Mouse (Mus musculus) spleen, adult 2 months (tissue): ENCODE results near the gene Smad1. TPM values are rescaled to one million over a fixed set of nuclear protein-coding genes. Genes with fewer than 3 reads are reported as not detected.

Experiments used
- DNase-seq, 2 experiments: peaks; one replicate each; pipeline versions ENCODE4 v3.0.0 to v3.0.0-alpha.2; 2012 to 2021; ENCODE audit warnings: low spot score in 2 of 2, low read depth in 1 of 2
- H3K27ac ChIP-seq: fragments of 200-500 bp; 2 replicates; pipeline ENCODE4 v1.5.1; 2012; ENCODE audit warnings: low read length, inconsistent platforms; ENCODE audit not compliant: insufficient read depth
- H3K27me3 ChIP-seq: fragments of 200-500 bp; 2 replicates; pipeline ENCODE4 v1.6.1; 2012; ENCODE audit warnings: mild to moderate bottlenecking, moderate library complexity, low read length, inconsistent platforms; ENCODE audit not compliant: control insufficient read depth, insufficient read depth
- H3K36me3 ChIP-seq: fragments of 200-500 bp; 2 replicates; pipeline ENCODE4 v1.6.1; 2012; ENCODE audit warnings: mild to moderate bottlenecking, low read length, inconsistent platforms; ENCODE audit not compliant: control insufficient read depth, insufficient read depth
- H3K4me1 ChIP-seq: fragments of 200-500 bp; 2 replicates; pipeline ENCODE4 v1.6.1; 2011; ENCODE audit warnings: inconsistent platforms; ENCODE audit not compliant: control insufficient read depth, insufficient read depth, insufficient read length
- H3K4me3 ChIP-seq: fragments of 200-500 bp; 2 replicates; pipeline ENCODE4 v1.5.1; 2011; ENCODE audit warnings: mild to moderate bottlenecking, inconsistent platforms; ENCODE audit not compliant: insufficient read depth, insufficient read length; ENCODE audit errors: extremely low read depth
- CTCF ChIP-seq: fragments of 200-500 bp; IDR thresholded peaks from 2 replicates; pipeline ENCODE4 v1.5.1; 2011; ENCODE audit warnings: mild to moderate bottlenecking, inconsistent platforms; ENCODE audit not compliant: insufficient read depth, insufficient read length, insufficient replicate concordance; ENCODE audit errors: extremely low read depth
- POLR2A ChIP-seq: fragments of 200-500 bp; IDR thresholded peaks from 2 replicates; pipeline ENCODE4 v1.6.1; 2011; ENCODE audit warnings: low read depth, low read length, inconsistent platforms
- WGBS: fragments of 180-500 bp; shearing (Covaris S2); methylation state at CpG from one replicate; pipeline ENCODE4 v1.1.7; 2018; 5-methylcytosine and 5-hydroxymethylcytosine counted together
- polyA plus RNA-seq: library from polyadenylated mRNA; depleted of rRNA; stranded (reverse); fragments of >200 nt; gene quantifications from 2 replicates; pipeline ENCODE4 v1.2.3, GENCODE M21; 2012

The Smad1 gene
- polyA plus RNA-seq, 1 experiment = 16.7 TPM

DNA sequence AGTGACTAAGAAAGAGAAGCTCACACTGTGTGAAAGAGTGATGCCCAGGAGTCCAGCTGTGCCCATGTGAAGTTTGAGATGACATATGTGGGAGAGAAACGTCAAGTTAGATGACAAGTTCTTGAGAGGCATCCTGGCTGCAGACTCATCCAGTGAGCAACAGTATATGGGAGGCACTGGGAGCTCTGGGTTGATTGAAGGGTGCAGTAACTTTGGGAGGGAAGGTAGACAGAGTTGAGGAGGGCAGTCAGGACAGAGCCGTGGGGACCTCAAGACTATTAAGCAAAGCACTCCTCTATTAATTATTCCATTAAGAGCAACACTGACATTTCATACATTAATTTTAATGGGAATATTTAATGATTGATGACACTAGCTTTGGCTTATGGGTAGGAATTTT is 69.6 kb downstream of the Smad1 start:
- TF ChIP-seq CTCF (no peak), POLR2A (no peak)
- 81% methylated on average over 2 of the region's 2 CpGs for WGBS
- H3K27ac ChIP-seq = no peak overlapping the region

DNA sequence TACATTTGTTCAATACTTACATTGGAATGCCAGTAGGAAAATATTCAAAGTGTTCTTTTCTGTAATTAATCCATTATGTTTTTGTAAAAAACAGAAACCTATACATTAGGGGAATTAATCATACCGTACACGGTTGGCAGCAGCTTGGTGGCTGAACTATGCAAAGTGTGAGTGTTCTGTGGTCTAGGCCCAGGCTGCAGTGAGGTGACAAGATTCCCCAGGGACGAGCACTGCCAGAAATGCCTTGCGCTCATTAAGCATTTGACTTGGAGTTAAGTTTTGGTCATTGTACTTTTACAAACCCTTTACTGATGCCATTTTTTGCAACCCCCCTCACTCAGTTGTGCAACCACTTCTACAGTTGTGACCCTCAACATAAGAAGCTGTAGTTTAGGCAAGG is 70.1 kb downstream of the Smad1 start:
- Histone ChIP-seq H3K27me3 (0 out of 2 replicates have a peak, but pooled peaks cover 2% of the 10 kb centered on the region), H3K36me3 (no peaks in the 10 kb centered on the region), H3K4me3 (no peak overlapping the region), H3K27ac (no peak overlapping the region), H3K4me1 (no peaks in the 10 kb centered on the region; the same call in 1 of the 2 replicates)
- DNase-seq = peak; percentile 23 to 32
- 44% methylated on average over 4 of the region's 4 CpGs for WGBS
- no peak for TF ChIP-seq POLR2A

More for the DNA sequence above, 69.6 kb downstream of the Smad1 start:
- DNase-seq = no peak
- no peak overlapping the region for H3K4me3 ChIP-seq
- no peaks in the 10 kb centered on the region for H3K36me3 ChIP-seq
- H3K4me1 ChIP-seq = no peaks in the 10 kb centered on the region
- H3K27me3 ChIP-seq = 0 out of 2 replicates have a peak, but pooled peaks cover 2% of the 10 kb centered on the region

DNA sequence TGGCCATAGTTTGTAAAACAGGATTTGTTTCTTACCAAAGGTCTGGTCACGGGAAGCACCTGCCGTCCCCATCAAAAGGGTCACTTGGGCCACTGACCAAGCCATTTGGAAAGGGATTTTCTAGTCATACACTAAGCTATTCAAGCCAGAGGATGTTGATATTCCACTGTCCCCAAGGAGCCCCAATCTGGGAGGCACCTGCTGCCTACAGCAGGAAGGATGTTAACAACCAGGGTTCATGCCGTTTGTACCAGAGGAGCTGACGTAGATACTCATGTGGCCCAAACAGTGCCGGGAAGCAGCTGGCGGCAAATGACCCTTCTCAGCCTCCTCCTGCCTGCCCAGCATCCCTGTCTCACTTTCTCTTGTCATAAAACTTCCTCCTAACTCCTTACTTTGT is 73.8 kb downstream of the Smad1 start:
- Histone ChIP-seq H3K27ac (no peak overlapping the region), H3K4me1 (no peaks in the 10 kb centered on the region; the same call in 1 of the 2 replicates), H3K27me3 (no peaks in the 10 kb centered on the region), H3K4me3 (no peak overlapping the region), H3K36me3 (no peaks in the 10 kb centered on the region)
- WGBS = 86% methylated on average over 6 of the region's 6 CpGs
- DNase-seq = no peak
- no peak for TF ChIP-seq POLR2A
- TF ChIP-seq CTCF = no peak

DNA sequence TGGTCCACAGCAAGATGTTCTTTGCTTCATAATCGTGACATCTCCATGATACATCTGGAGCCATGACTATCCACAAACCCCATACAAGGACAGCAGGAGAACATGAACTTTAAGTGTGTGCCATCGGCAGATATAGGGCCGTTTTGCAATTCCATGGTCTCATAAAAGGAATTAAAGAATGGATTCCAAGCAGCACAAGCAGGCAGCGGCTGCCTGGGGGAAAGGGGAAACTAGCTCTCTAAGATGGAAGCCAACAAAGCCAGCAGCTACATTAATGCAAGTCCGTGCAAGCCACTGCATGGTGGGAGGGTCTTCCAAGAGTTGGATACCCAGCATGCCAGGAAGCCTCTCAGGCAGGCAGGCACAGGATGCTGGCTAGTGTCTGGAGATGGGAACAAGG is 74.4 kb downstream of the Smad1 start:
- DNase-seq = no peak
- no peak overlapping the region for H3K4me3 ChIP-seq
- no peaks in the 10 kb centered on the region for H3K36me3 ChIP-seq
- TF ChIP-seq POLR2A (no peak), CTCF (no peak)
- no peaks in the 10 kb centered on the region for H3K27me3 ChIP-seq
- no peak overlapping the region for H3K27ac ChIP-seq
- no peaks in the 10 kb centered on the region; the same call in 1 of the 2 replicates for H3K4me1 ChIP-seq
- WGBS = 86% methylated on average over 5 of the region's 5 CpGs

DNA sequence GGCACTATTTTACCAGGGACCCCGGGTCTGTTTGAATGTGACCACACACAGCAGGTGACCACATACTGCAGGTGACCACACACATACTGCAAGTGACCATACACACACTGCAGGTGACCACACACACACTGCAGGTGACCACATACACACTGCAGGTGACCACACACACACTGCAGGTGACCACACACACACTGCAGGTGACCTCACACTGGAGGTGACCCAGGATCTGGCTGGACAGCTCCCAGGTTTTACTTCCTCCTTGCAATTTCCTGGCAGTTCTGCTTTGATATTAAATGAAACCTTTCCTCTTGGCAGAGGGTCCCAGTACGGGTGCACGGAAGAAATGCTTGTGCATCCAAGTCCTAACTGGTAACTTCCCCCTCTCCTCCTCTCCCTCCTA is 75.3 kb downstream of the Smad1 start:
- Histone ChIP-seq H3K36me3 (no peaks in the 10 kb centered on the region), H3K4me1 (no peaks in the 10 kb centered on the region; the same call in 1 of the 2 replicates), H3K27ac (no peak overlapping the region), H3K27me3 (no peaks in the 10 kb centered on the region), H3K4me3 (no peak overlapping the region)
- TF ChIP-seq CTCF (no peak), POLR2A (no peak)
- DNase-seq = no peak
- WGBS = 31% methylated on average over 3 of the region's 3 CpGs

DNA sequence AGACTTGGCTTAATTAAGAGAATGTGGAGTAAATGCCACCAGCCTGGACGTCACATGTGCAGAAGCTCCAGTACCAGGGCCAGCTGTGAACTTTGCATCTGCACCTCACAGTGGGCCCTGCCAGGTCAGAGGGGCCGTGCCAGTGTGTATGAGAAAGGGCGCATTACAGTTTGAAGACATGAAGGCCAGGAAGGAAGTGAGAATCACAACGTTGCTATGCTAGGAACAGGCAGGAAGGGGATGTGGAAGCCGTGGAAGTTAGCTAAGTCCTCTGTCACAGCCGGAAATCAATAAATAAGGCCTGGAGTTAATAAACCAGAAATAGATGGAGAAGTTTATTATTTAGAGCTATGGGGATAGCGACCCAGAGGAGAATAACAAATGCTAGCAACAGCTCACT is 76.2 kb downstream of the Smad1 start:
- no peak overlapping the region for H3K27ac ChIP-seq
- H3K36me3 ChIP-seq = no peaks in the 10 kb centered on the region
- no peaks in the 10 kb centered on the region for H3K27me3 ChIP-seq
- no peak overlapping the region for H3K4me3 ChIP-seq
- DNase-seq = no peak
- TF ChIP-seq POLR2A (no peak), CTCF (no peak)
- 34% methylated on average over 7 of the region's 7 CpGs for WGBS
- H3K4me1 ChIP-seq = no peaks in the 10 kb centered on the region; the same call in 1 of the 2 replicates

DNA sequence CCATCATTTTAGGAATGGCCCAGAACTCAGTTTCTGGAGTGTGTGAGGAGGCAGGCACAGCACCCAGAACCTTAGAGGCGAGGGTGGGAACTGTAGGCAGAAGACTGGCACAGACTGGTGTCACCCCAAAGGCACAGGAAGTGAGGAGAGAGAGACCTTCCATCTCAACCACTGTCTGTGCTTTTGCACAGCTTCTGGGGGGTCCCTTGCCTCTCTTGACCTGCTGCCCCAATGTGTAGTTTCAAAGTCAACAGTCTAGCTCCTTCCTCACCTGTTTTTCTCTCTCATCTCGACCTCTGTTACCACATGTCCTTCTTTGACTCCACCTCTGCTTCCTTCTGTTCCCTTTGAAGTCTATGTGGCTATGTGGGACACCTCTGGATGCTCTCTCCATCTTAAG is 88.5 kb downstream of the Smad1 start:
- 63% methylated on average over 2 of the region's 2 CpGs for WGBS
- H3K27ac ChIP-seq = no peak overlapping the region
- no peaks in the 10 kb centered on the region for H3K36me3 ChIP-seq
- H3K4me3 ChIP-seq = no peak overlapping the region
- no peaks in the 10 kb centered on the region for H3K4me1 ChIP-seq
- DNase-seq = no peak
- no peaks in the 10 kb centered on the region for H3K27me3 ChIP-seq
- TF ChIP-seq CTCF (no peak), POLR2A (no peak)
